Mouse (Mus musculus): ENCODE results near the gene Dock1. TPM values are rescaled to one million over a fixed set of nuclear protein-coding genes. Genes with fewer than 3 reads are reported as not detected.

Gene Dock1
- total RNA-seq, 1 experiment from 2014 or later, result 201 TPM

DNA sequence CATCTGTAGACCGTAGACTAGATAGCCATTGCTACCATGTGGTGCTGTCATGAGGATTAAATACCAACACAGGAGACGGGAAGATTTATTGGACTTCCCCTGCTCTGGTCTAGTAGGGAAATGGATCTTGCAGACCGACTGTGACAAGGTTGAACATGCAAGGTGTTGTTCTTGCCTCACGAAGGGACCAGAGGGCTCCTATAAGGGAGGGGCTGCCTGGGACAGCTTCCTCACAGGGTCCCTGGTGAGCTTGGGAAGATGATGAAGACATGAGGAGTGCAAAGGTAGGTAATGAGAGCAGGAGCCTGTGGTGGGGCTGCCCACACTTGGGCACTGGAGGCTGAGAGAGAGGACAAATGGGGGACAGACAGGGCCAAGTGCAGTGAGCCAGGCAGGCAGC is 25.0 kb downstream of the Dock1 start:
- DNase-seq, result no peak

GRCm38 (mm10) chr7:134696126-134696979 is 25.9 kb downstream of the Dock1 start:
- DNase-seq, result no peak

DNA sequence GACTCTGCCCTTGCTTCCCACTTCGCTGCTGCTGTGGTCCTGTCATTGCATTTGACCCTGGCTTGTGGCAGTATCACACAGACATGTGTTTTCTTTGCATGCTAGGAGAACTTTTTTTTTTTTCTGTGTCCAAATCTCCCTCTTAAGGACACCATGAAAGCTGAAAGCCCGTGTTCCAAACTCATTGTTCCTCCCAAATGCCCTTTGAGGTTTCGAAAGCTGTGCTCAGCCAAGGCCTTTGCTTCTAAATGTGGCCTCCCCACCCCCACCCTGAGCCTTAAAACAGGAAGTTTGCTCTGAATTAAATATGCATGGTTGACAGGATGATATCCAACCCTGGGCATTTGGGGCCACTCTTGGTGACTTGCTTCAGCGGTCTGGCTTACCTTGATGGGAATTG is 27.0 kb downstream of the Dock1 start:
- no peak for DNase-seq

DNA sequence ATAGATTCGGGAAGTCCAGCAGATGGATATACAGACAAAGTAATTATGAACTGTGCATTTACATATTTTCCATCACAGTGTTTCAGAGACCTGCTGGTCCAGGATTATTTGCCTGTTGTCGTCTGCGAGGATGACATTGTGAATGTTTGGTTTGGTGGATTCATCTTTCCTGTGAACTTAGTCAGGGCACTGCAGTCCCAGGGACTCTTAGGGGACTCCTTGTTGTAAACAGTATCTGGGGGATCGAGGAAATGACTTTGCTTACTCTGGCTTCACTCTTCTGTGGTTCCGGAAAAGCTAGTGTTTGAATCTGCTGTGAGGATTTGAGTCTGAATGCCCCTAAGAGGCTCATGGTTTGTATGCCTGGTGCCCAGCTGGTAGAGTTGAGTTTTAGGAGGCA is 27.8 kb downstream of the Dock1 start:
- no peak for DNase-seq

GRCm38 (mm10) chr7:134700001-134700400 is 29.5 kb downstream of the Dock1 start:
- DNase-seq, result no peak

DNA sequence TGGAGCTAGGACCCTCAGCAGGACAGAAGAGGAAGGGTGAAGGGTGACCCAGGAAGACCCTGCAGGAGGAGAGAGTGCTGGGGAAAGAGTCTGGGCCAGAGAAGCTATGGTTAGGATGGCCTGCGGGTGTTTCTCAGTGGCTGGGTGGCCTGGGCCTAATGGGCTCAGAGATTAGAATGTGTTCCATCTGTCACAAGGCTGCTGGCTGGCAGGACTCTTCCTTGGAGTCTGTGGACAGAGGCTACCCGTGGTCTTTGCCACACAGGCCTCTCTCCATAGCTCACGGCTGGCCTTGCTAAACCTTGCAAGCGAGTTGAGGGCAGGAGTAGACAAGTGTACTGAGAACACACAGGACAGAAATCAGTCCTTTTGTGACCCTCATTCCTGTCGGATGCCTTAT is 32.0 kb downstream of the Dock1 start:
- no peak for DNase-seq

GRCm38 (mm10) chr7:134703704-134704103 is 33.2 kb downstream of the Dock1 start:
- peak; percentile 56 for DNase-seq

- DNase-seq, result no peak
These were observed 38.9 kb downstream of the Dock1 start for GRCm38 (mm10) chr7:134709226-134709853.

DNA sequence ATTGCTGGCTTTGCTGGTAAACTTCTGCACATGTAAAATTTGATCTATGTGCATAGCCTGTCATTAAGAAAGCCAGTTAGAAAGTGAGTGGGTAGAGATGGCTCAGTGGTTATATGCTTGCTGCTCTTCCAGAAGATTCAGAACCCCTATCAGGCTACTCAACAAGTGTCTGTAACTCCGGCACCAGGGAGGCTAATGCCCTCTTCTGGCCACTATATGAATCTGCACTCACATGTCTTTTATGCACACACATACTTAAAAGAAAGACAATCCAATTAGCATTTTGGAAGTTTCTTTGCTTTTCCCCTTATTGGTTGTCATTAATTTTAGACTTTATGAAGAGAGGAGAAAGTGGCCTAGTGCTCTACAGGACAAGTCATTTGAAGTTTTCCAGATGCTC is 41.1 kb downstream of the Dock1 start:
- DNase-seq, result no peak

GRCm38 (mm10) chr7:134719406-134719805 is 49.0 kb downstream of the Dock1 start:
- DNase-seq, result no peak

DNA sequence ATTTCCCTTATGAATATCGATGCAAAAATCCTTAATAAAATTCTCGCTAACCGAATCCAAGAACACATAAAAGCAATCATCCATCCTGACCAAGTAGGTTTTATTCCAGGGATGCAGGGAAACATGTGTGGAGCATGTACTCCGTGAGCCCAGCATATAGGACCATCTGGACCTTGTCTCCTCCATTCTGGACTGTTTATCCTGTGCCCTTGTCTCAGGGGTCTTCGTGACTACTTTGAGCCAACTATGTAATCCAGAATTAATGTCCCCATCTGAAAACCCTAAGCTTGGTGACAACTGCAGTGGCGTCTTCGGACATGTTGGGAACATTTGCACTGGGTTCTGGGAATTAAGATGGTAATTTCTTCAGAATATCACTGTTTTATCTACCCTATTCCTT is 51.9 kb downstream of the Dock1 start:
- no peak for DNase-seq

GRCm38 (mm10) chr7:134722955-134723354 is 52.5 kb downstream of the Dock1 start:
- DNase-seq, result no peak

DNA sequence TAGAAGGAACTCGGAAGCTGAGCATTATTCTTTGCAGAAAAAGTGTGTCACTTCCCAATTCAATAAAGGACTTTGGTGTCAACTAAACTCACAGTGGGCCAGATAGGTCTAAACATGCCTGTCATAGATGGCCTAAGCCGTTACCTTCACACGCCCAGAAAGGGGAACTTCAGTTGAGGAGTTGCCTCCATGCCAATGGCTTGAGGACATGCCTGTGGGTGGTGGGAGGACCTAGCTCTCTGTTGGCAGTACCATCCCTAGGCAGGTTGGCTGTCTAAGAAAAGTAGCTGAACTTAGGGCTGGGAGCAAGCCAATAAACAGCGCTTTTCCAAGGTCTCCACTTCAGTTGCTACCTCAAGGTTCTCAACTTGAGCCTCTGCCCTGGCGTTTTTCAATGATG is 53.1 kb downstream of the Dock1 start:
- no peak for DNase-seq

- no peak for DNase-seq
These were observed 54.4 kb downstream of the Dock1 start for GRCm38 (mm10) chr7:134724841-134725240.

- no peak for DNase-seq
These were observed 55.4 kb downstream of the Dock1 start for GRCm38 (mm10) chr7:134725551-134726529.

- no peak for DNase-seq
These were observed 56.2 kb downstream of the Dock1 start for GRCm38 (mm10) chr7:134726530-134727258.

DNA sequence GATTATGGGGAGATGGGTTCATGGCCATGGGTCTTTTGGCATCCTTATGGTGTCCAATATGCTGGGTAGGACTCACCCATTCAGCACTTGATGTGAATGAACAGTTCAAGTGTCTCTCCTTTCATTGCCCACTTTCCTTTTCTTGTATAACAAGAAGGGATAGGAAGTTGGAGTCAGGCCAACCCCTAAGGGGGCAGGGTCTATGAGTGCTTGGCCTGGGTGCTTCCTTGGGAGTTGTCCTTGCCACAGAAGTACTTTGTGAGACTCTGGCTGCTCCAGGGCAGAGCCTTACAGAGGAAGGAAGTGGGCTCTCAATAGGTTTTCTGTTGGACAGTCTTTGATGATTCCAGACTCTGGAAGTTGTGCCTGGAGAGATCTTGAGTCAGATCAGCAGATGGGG is 58.9 kb downstream of the Dock1 start:
- DNase-seq, result no peak

DNA sequence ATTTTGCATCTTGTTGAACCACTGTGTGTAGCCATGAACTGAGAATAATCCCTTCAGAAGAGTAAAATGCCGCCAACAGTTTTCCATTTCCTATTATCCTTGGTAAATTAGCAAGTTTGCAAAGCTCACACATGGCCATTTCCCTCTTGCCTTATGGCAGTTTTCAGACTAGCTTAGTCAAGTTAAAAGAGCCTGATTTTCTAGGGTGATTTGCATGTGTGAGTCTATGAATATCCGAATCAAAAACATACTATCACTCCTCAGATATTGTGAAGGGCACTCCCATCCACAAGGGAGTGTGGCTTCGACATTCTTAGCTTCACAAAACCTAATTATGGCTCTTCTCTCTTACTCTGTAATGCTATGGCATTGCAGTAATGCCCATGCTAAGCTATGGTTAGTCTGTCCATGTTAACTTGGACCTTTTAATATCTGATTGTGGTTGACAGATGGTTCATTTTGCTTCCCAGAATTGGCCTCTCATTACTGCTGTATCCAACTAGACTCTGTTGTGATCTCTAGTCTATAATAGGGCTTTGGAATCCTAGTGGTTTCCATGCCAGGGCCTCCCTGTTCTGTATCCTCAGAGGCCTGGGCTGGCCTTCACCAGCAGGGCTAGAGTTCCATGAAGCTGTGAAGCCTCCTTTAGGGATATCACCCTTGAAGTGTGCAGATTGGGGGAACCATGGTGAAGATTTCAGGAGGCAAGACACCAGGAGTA is 60.1 kb downstream of the Dock1 start:
- no peak for DNase-seq

DNA sequence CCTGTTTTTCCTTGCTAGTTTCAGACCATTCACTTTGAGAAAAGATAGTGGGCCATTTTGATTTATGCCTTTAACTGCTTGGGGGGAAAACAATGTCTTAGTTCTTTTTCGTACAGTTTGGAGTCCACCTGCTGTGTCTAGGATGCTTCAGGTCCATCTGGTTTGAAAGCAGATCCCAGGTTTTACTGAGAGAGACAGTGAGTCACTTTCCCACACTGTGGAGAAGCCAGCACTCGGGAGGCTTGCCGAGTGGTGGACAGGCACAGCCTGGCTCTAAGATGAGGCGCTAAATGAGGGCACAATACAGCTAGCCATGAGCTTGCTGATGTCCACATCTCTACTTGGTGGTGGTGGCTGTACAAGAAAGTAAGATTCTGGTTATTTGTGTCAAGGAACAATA is 76.6 kb downstream of the Dock1 start:
- no peak for DNase-seq

- DNase-seq, result peak; percentile 44
These were observed 77.9 kb downstream of the Dock1 start for GRCm38 (mm10) chr7:134748376-134748775.

DNA sequence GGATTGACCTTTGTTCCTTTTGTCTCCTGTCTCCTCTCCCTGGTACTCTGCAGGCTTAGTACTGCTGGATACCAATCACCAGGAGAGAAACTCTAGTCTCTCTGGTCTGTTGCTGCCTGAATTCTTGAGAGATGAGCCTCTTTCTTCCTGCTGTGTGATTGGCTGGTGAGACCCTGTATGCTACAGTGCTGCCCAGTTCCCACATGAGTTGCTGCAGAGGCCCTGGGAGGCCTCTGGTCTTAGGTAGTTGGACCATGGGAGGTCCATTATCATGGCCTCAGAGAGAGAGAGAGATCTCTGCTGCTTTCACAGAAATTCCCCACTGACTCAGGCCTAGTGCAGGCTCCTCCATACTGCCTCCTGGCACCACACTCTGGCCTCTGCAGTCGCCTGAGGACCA is 79.2 kb downstream of the Dock1 start:
- DNase-seq, result no peak

All from adrenal gland, postnatal 25 days (tissue).